Mouse (Mus musculus) liver, adult 2 months (tissue): ENCODE measurements around the gene Fgfr2. TPM values are rescaled to one million over a fixed set of nuclear protein-coding genes. Genes with fewer than 3 reads are reported as not detected.

ENCODE experiments used
- DNase-seq: peaks from one replicate; pipeline ENCODE4 v3.0.0-alpha.2; 2011; ENCODE audit warnings: low read depth, low spot score; ENCODE audit errors: extremely low read depth
- H3K27ac ChIP-seq: fragments of 200-500 bp; replicated peaks from 2 replicates; pipeline ENCODE4 v1.5.1; 2012; ENCODE audit warnings: low read depth, mild to moderate bottlenecking, control low read depth, inconsistent platforms, low read length; ENCODE audit not compliant: insufficient read depth
- H3K27me3 ChIP-seq: fragments of 200-500 bp; 2 replicates; pipeline ENCODE4 v1.6.1; 2012; ENCODE audit warnings: mild to moderate bottlenecking, moderate library complexity, low read length, inconsistent platforms; ENCODE audit not compliant: control insufficient read depth, insufficient read depth
- H3K36me3 ChIP-seq: fragments of 200-500 bp; 2 replicates; pipeline ENCODE4 v1.6.1; 2012; ENCODE audit warnings: low read length, inconsistent platforms; ENCODE audit not compliant: control insufficient read depth, insufficient read depth
- H3K4me1 ChIP-seq: fragments of 200-500 bp; 2 replicates; pipeline ENCODE4 v1.6.1; 2011; ENCODE audit warnings: low read length; ENCODE audit not compliant: control insufficient read depth, insufficient read depth
- H3K4me3 ChIP-seq: fragments of 200-500 bp; 2 replicates; pipeline ENCODE4 v1.5.1; 2011; ENCODE audit warnings: low read depth, mild to moderate bottlenecking, control low read depth, low read length, moderate library complexity; ENCODE audit not compliant: insufficient read depth
- H3K79me2 ChIP-seq: fragments of 200-500 bp; 2 replicates; pipeline ENCODE4 v1.6.1; 2012; ENCODE audit warnings: inconsistent platforms, mild to moderate bottlenecking, low read length, moderate library complexity; ENCODE audit not compliant: control insufficient read depth, insufficient read depth
- H3K9ac ChIP-seq: fragments of 200-500 bp; 2 replicates; pipeline ENCODE4 v1.6.1; 2012; ENCODE audit warnings: low read depth, mild to moderate bottlenecking, control low read depth, inconsistent platforms, low read length
- CTCF ChIP-seq: fragments of 200-500 bp; IDR thresholded peaks from 2 replicates; pipeline ENCODE4 v1.5.1; 2011; ENCODE audit warnings: low read depth, low read length, control low read depth
- POLR2A ChIP-seq: fragments of 200-500 bp; IDR thresholded peaks from 2 replicates; pipeline ENCODE4 v1.6.1; 2011; ENCODE audit warnings: low read length, control low read depth; ENCODE audit not compliant: insufficient read depth; ENCODE audit errors: extremely low read depth
- WGBS: fragments of 180-500 bp; shearing (Covaris S2); methylation state at CpG from one replicate; pipeline ENCODE4 v1.1.7; 2018; 5-methylcytosine and 5-hydroxymethylcytosine counted together
- polyA plus RNA-seq: library from polyadenylated mRNA; depleted of rRNA; stranded (reverse); fragments of >200 nt; gene quantifications from 2 replicates; pipeline ENCODE4 v1.2.3, GENCODE M21; 2012
- total RNA-seq: library from RNA; depleted of rRNA; stranded (reverse); fragments of >200 nt; gene quantifications from 2 replicates; pipeline ENCODE4 v1.2.3, GENCODE M21; 2014

Gene Fgfr2
- total and polyA plus RNA-seq, 2 experiments: 16.7 to 35.2 TPM

DNA sequence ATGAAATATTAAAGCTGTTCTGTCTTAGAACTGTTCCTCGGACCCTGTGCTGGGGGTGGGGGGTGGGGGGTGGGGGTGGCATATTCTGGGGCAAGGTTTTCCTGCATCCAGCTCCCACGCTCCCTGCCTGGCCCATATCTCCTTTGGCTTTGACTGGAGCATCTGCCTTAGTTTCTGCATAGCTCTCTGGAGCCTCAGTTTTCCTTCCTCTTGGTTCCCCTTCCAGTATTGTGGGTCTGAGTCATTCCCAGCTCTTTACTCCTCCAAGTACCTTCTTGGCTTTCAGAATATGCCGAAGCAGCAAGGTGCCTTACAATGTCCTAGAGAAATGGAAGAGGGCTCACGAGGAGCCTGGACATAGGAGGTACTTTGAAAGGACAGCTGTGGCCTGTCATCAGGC lies 2312.9 kb downstream of the Fgfr2 start:
- H3K9ac ChIP-seq: no peak overlapping the region
- H3K27me3 ChIP-seq: no peaks in the 10 kb centered on the region
- DNase-seq: no peak
- no peak overlapping the region for H3K4me3 ChIP-seq
- no peak overlapping the region for H3K27ac ChIP-seq
- no peaks in the 10 kb centered on the region for H3K4me1 ChIP-seq
- 90% methylated on average over 4 of the region's 4 CpGs for WGBS
- TF ChIP-seq CTCF (no peak), POLR2A (no peak)
- H3K79me2 ChIP-seq: no peaks in the 10 kb centered on the region
- no peaks in the 10 kb centered on the region for H3K36me3 ChIP-seq

DNA sequence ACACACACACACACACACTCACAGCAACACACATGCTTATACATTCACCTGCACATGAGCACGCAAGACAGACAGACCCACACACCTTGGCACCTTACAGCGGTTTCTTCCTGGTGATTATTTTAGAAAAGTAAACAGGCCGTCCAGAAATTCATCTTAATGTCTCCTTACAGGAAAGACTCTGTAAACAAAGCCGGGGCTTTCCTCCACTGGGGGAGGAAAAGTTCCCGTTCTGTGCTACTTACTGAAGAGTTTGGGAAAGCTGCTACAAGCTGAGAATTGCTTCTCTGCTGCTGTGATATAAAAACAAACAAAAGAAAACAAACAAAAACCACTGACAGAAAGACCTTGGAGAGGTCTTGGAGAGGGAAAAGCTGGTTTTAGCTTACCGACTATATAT lies 2314.5 kb downstream of the Fgfr2 start:
- 0 out of 2 replicates have a peak, but pooled peaks cover 2% of the 10 kb centered on the region for H3K27me3 ChIP-seq
- H3K4me1 ChIP-seq: no peaks in the 10 kb centered on the region
- no peaks in the 10 kb centered on the region for H3K36me3 ChIP-seq
- TF ChIP-seq CTCF (no peak), POLR2A (no peak)
- no peak overlapping the region for H3K9ac ChIP-seq
- H3K79me2 ChIP-seq: no peaks in the 10 kb centered on the region
- no peak overlapping the region for H3K4me3 ChIP-seq
- H3K27ac ChIP-seq: no peak overlapping the region
- DNase-seq: no peak
- 53% methylated on average over 6 of the region's 6 CpGs for WGBS

DNA sequence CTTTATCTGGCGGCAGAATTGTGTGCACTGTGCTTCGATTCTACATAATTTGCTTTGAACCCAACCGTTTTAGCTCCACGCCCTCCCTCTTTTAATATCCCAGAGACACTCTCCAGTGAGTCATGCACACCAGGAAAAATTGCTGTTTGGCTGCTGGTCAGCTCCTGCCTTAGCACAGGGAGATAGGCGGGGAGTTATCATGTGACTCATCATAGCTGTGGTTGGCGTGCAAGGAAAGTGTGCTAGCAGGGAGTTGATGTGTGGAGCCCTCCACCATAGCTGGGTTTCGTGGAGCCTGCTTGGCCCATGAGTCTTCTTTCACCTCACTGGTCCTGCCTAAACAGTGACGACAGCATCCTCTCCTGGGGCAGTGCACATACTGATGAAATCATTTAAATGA lies 2315.4 kb downstream of the Fgfr2 start:
- Histone ChIP-seq H3K79me2 (no peaks in the 10 kb centered on the region), H3K36me3 (no peaks in the 10 kb centered on the region), H3K9ac (no peak overlapping the region), H3K27ac (no peak overlapping the region), H3K4me1 (no peaks in the 10 kb centered on the region), H3K27me3 (0 out of 2 replicates have a peak, but pooled peaks cover 2% of the 10 kb centered on the region), H3K4me3 (no peak overlapping the region)
- no peak for TF ChIP-seq POLR2A
- no peak for TF ChIP-seq CTCF
- DNase-seq: no peak
- 82% methylated on average over 8 of the region's 8 CpGs for WGBS

DNA sequence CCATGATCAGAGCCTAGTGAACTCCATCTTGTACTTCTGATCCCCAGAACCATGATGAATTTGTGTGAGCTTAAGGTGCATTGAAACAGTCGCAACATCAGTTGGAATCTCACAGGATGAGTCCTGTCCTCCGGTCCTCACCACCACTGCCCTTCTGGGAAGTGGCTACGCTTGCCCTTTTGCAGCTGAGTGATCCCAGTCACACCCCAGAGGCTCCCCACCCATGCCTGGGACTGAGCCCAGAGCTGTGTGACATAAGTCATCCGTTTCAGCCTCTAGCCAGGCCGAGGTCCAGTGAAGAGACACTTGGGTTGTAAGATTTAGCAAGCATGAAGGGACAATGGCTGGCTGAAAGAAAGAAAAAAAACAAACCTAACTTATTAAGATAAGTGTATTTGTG lies 2318.2 kb downstream of the Fgfr2 start:
- Histone ChIP-seq H3K9ac (no peak overlapping the region), H3K27me3 (0 out of 2 replicates have a peak, but pooled peaks cover 2% of the 10 kb centered on the region), H3K79me2 (no peaks in the 10 kb centered on the region), H3K4me1 (no peaks in the 10 kb centered on the region), H3K36me3 (no peaks in the 10 kb centered on the region), H3K4me3 (no peak overlapping the region), H3K27ac (no peak overlapping the region)
- TF ChIP-seq CTCF: no peak
- TF ChIP-seq POLR2A: no peak
- WGBS: 83% methylated on average over 5 of the region's 5 CpGs
- no peak for DNase-seq

DNA sequence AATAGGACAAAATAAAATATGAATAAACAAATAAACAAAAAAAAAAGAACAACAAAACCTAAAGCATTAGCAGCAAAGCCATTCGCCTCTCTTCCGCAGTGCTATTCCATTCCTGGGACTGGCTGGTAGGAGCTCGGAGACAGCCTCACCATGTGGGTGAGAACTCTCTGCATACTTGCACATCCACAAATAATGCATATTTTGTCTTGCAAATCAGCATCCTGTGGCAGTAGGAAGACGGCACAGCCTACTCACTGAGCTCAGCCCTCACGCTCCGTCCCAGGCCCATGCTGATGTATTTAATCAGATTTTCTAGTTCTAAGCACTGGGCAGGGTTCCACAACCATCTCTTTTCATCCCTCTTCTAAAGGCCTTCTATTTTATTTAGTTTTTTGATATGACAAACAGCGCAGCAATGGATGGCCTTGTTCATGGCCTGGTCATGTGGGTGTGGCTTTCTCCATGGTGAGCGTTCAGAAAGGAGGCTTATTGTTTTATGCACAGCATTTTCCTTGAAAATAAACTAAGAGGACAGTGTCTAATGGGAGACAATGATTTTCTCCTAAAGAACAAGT lies 2319.8 kb downstream of the Fgfr2 start:
- no peak overlapping the region for H3K9ac ChIP-seq
- no peak overlapping the region for H3K27ac ChIP-seq
- no peaks in the 10 kb centered on the region for H3K79me2 ChIP-seq
- no peak for DNase-seq
- no peaks in the 10 kb centered on the region for H3K36me3 ChIP-seq
- 94% methylated on average over 8 of the region's 8 CpGs for WGBS
- no peaks in the 10 kb centered on the region; the same call in 1 of the 2 replicates for H3K4me1 ChIP-seq
- 0 out of 2 replicates have a peak, but pooled peaks cover 2% of the 10 kb centered on the region for H3K27me3 ChIP-seq
- no peak overlapping the region for H3K4me3 ChIP-seq
- no peak for TF ChIP-seq POLR2A
- TF ChIP-seq CTCF: no peak

DNA sequence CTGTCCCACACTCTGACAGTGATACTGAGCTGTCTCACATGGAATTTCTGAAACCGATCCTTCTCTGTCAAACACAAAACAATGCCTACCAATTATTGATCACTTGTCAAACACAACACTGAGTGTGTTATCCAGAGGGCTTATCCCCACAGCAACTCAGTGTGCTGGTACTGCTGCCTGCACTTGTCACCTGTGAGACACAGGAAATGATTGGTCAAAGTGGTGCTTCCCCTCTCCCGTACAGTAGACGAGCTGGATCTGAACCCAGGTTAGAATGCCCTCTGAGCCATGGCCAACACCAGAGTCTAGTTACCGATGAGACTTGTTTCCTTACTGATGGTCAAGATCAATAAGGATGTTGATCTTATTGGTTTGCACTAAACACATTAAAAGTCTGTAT lies 2321.3 kb downstream of the Fgfr2 start:
- no peak overlapping the region for H3K4me3 ChIP-seq
- no peak overlapping the region for H3K9ac ChIP-seq
- H3K4me1 ChIP-seq: no peaks in the 10 kb centered on the region; the same call in 1 of the 2 replicates
- no peak for DNase-seq
- TF ChIP-seq POLR2A: no peak
- no peak overlapping the region for H3K27ac ChIP-seq
- H3K27me3 ChIP-seq: peaks cover 5% of the 10 kb centered on the region; the same call in 1 of the 2 replicates
- 54% methylated on average over 4 of the region's 4 CpGs for WGBS
- no peaks in the 10 kb centered on the region for H3K79me2 ChIP-seq
- no peaks in the 10 kb centered on the region for H3K36me3 ChIP-seq
